Mouse (Mus musculus): ENCODE measurements around the gene Atad5. TPM values are rescaled to one million over a fixed set of nuclear protein-coding genes. Genes with fewer than 3 reads are reported as not detected.

The Atad5 gene
- polyA plus RNA-seq, 1 experiment from 2014 or later, result 11.4 TPM

Other genes with a start within 250 kb of the Atad5 start
- gene Utp6, start 127.0 kb upstream of the Atad5 start, polyA plus RNA-seq (2015; fragmentation: Nextera tagmentation; extraction: Ambion mirVana), result 50.4 and 55.0 TPM in 2 replicates
- 18.3 and 20.5 TPM in 2 replicates for gene Suz12, start 96.3 kb upstream of the Atad5 start, polyA plus RNA-seq (2015; fragmentation: Nextera tagmentation; extraction: Ambion mirVana)
- gene Crlf3, start 8.4 kb upstream of the Atad5 start, polyA plus RNA-seq (2015; fragmentation: Nextera tagmentation; extraction: Ambion mirVana), result 40.8 and 43.9 TPM in 2 replicates
- gene Tefm, start 52.8 kb downstream of the Atad5 start, polyA plus RNA-seq (2015; fragmentation: Nextera tagmentation; extraction: Ambion mirVana), result 28.2 and 29.2 TPM in 2 replicates
- gene Adap2, start 64.7 kb downstream of the Atad5 start, polyA plus RNA-seq (2015; fragmentation: Nextera tagmentation; extraction: Ambion mirVana), result 2.4 and 2.5 TPM in 2 replicates
- gene Rnf135, start 94.5 kb downstream of the Atad5 start, polyA plus RNA-seq (2015; fragmentation: Nextera tagmentation; extraction: Ambion mirVana), result 9.6 and 11.7 TPM in 2 replicates
- gene Rhot1, start 119.6 kb downstream of the Atad5 start, polyA plus RNA-seq (2015; fragmentation: Nextera tagmentation; extraction: Ambion mirVana), result 51.6 and 54.1 TPM in 2 replicates
- gene Rhbdl3, start 211.5 kb downstream of the Atad5 start, polyA plus RNA-seq (2015; fragmentation: Nextera tagmentation; extraction: Ambion mirVana), result 1.5 and 2.4 TPM in 2 replicates